Mouse (Mus musculus): ENCODE measurements at regions not wholly inside any gene's neighbourhood (a gene's known extent, or its start where the extent isn't known, plus 50 kb on each side); places are given as distances from the start of the nearest gene placed in this dataset.

GRCm38 (mm10) chr14:114857689-114858088, 234.3 kb upstream of the Gpc5 start:
- no peak for DNase-seq (ENCODE audit: low read depth, low spot score)

DNA sequence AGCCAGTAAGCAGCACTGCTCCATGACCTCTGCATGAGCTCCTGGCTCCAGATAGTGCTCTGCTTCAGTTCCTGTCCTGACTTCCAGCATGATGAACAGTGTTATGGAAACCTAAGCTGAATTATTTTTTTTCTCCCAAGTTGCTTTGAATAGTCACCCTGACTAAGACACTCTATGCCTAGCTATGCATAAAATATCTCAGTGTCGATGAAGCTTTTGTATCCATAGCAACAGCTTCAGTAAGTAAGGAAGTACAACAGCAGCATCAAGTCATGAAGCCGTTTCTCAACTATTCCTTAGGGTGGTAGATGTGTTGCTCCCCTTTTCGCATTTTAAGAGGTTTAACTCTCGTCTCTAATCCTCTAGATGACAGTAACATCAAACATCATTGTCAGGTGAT, 228.4 kb upstream of the Gpc5 start:
- DNase-seq (ENCODE audit: low read depth, low spot score) = no peak

GRCm38 (mm10) chr14:114864102-114864501, 227.9 kb upstream of the Gpc5 start:
- DNase-seq (ENCODE audit: low read depth, low spot score) = no peak

GRCm38 (mm10) chr14:114869233-114869632, 222.8 kb upstream of the Gpc5 start:
- no peak for DNase-seq (ENCODE audit: low read depth, low spot score)

DNA sequence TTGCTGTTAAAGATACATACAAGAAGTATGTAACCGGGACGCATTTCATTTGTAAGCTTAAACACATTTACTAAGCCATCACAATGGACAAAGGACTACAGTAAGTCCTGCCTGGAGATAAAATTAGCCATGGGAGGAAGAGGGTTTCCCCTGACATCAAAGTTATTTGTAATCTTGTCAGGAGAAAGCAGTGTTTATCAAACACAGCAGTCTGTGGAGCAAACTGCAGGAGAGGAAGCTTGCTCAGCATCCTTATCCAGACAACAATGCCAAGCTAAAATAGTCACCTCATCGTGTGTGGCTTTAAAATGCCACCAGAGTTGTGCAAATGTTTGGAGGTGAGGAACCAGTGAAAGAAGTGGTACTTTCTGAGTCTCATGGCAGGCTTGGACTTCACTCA, 216.9 kb upstream of the Gpc5 start:
- DNase-seq (ENCODE audit: low read depth, low spot score) = no peak

DNA sequence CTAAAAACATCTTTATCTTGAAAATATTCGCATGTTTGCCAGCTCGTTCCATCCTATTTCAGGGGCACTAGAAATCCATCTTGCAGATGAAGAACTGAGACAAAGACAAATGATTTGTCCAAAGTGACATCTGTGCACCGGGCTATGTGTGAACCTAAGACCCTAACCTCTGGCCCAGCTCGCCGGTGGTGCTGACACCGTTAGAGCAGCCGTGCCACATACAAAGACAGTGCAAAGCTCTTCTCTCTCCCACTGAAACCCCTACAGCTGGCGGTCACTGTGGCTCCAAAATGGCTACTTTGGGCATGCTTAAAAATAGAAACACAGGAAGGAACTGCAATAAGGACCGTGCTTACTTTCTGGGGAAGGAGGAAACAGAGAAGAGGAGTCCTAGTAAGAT, 215.6 kb upstream of the Gpc5 start:
- DNase-seq (ENCODE audit: low read depth, low spot score) = no peak

DNA sequence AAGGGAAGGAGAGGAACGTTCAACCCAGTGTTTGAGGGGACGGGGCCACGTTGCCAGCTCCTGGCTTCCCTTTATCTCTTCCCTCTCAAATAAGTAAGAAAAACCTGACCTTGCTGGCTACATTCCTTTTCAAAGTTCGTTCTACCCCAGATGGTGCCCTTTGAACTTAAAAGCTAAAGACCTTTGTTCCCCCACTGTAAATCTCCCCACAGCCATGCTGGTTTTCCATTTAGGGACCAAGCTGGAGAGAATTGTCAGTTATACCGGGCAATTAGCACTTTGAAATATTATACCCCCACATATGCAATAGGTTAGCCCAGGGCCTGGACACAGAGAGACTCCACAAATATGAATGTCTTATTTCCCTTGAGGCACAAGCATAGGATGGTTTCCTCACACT, 214.5 kb upstream of the Gpc5 start:
- no peak for DNase-seq (ENCODE audit: low read depth, low spot score)

GRCm38 (mm10) chr14:114880291-114880690, 211.7 kb upstream of the Gpc5 start:
- no peak for DNase-seq (ENCODE audit: low read depth, low spot score)

- DNase-seq (ENCODE audit: low read depth, low spot score) = no peak
Measured at GRCm38 (mm10) chr14:114904109-114904508, 187.9 kb upstream of the Gpc5 start.

DNA sequence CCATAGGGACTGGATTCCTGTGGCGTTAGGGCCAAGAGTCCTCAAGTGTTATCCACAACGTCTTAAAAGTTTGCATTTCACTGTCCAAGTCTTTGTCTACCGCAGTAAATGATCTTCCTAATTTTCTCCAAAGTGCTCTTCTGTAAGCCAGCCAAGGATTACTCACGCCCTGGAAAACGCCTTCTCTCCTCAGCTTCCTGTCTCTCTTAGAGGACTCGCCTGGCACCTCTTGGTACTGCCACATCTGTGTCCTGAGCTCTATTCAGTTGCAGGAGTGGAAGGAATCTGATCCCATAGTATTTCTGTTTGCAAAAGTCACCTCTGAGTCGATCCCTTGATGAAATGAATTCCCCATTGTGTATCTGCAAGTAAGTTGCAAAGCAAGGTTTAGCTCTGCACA, 179.7 kb upstream of the Gpc5 start:
- no peak for DNase-seq (ENCODE audit: low read depth, low spot score)

DNA sequence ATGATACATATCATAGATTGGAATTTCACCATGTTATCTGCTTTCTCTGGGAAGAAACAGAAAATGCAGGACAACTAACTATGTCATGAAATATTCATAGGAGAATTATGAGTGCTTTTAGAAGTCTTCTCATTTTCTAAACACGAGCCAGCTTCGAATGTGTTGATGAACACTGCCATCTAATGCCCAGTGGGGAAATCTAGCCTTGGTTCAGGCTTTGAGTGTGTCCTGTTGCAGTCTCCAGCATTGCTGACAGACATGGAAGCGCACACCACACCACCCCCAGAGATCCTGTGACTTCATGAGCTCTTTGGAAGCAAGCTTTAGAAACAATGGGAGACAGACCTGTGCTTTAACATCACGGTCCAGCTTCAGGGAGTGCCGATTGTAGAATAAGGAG, 178.8 kb upstream of the Gpc5 start:
- peak; percentile 32 for DNase-seq (ENCODE audit: low read depth, low spot score)

- DNase-seq (ENCODE audit: low read depth, low spot score) = no peak
Measured at GRCm38 (mm10) chr14:114945744-114946143, 146.3 kb upstream of the Gpc5 start.

DNA sequence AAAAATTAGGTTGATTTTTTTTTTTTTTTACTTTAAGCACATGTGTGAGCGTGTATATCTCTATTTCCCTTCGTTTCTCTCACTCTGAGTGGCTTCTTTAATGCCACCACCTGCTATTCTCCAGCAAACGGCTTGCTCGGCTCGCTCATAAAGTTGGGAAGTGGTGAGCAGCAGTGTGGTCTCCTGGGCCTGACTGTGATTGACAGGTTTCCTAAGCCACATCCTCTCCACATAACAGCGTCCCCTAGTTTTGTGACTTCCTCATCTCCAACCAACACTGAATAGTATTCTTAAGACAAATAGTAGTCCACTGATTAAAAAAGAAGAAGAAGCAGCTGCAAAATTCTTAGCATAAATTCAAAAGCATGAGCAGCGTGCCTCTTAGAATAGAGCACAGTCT, 145.7 kb upstream of the Gpc5 start:
- DNase-seq (ENCODE audit: low read depth, low spot score) = no peak

GRCm38 (mm10) chr14:114948341-114949155, 143.5 kb upstream of the Gpc5 start:
- no peak for DNase-seq (ENCODE audit: low read depth, low spot score)

DNA sequence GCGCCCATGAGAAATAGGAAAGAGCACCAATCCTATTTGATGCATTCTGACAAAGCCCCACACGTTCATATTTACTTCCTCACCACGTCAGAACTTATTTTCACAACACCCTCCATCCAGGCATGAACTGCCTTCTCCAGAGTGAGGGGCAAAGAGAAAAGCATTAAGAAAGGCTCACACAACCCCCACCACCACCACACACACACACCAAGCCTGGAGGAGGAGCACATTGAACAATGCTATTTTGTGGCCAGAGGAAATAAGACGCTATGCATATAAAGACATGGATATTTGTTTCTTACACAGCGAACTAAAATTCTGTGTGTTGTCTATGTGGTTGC, 142.9 kb upstream of the Gpc5 start:
- no peak for DNase-seq (ENCODE audit: low read depth, low spot score)

- DNase-seq (ENCODE audit: low read depth, low spot score) = no peak
Measured at GRCm38 (mm10) chr14:114952280-114952679, 139.7 kb upstream of the Gpc5 start.

DNA sequence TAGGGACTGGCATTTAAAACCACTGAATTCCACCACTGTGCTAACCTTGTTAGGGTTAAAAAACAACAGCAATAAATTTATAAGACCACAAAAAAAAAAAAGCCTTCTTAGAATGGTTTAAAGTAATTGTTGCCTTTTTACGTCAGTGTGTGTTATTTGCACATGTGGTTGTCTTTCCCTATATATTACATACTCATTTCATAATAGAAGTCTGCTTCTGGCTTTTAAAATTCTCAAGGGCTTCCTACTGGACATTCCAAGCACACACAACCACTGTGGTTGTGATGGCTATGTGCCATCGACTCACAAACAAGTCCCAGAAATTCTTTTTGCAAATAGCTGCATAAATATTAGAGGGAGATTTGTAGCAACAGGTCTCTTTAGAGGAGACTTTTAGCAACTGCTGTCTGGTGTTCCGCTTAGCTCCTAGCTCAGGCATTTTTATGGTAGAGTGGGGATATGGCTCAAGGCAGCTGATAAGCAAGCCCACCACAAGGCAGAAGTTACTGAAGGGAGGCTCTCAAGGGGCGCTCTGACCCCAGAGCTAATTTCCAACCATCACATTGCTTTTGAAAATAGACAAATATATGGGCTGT, 138.8 kb upstream of the Gpc5 start:
- no peak for DNase-seq (ENCODE audit: low read depth, low spot score)

DNA sequence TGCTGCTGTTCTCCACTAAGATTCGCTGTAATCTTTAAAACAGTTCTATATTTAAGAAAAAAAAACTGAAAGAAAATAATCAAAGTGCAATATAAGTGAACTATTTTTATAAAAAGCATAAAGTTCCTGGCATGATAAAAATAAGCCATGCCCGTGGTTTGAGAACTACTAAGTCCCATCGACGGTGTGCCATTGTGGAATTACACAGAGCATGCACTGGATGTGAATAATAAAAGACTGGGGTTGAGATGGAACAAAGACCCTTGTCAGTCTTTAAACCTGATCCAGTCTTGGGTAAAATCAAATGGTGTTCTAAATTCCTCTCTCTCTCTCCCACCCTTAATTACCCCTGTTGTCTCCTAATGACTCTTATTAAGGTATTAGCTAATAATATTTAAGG, 137.7 kb upstream of the Gpc5 start:
- no peak for DNase-seq (ENCODE audit: low read depth, low spot score)

- no peak for DNase-seq (ENCODE audit: low read depth, low spot score)
Measured at GRCm38 (mm10) chr14:114955572-114955971, 136.4 kb upstream of the Gpc5 start.

DNA sequence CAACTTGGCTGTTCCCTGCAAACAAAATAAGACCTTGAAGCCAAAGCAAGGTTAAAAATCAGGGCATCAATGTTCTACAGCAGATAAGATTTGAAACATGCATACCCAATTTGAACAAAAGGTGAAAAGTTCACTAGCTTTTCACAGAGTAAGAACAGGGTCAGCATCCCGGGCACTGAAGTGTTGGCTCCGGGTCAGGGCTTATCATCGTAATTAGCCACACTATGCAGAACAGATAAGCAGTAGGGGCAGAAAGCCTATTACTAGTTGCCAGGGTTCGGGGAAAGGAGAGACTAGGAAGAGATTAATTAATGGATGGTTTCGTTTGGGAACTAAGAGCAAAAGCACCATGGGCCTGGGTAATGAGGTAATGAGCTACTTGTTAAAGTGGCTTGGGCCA, 131.7 kb upstream of the Gpc5 start:
- no peak for DNase-seq (ENCODE audit: low read depth, low spot score)

DNA sequence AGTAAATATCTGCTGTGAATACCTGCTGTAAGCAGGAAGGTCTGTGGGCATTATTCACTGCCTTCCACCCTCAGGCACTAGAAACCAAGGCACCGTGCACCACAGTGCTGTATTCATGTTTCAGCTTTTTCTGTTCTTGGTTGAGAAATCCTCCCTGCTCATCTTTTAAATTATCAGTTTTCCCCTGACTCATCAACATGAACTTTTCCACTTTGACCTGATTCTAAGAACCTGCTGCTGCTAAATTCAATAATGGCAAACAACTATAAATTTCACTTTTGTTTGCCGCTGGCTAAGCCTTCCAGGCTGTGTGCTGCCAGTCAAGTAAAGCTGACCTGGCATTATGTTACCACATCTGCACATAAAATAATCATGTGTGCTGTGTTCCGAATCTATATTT, 126.1 kb upstream of the Gpc5 start:
- no peak for DNase-seq (ENCODE audit: low read depth, low spot score)

DNA sequence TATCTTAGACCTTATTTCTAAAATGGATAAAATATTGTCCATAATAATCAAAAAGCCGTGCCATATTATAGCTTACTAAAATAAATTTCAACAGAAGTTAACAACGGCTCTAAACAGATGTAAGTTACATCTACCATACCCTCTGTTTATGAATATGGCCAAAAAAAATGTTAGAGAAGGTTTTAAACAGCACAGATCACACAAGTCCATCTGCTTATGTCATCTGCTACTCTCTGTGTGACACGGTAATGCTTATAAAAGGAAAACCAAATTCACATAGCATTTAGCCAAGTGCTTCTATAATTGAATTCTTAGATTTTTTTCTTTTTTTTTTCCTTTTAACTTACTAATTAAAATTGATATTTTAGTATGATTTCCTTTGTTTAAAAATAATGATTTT, 123.0 kb upstream of the Gpc5 start:
- DNase-seq (ENCODE audit: low read depth, low spot score) = peak; percentile 62

DNA sequence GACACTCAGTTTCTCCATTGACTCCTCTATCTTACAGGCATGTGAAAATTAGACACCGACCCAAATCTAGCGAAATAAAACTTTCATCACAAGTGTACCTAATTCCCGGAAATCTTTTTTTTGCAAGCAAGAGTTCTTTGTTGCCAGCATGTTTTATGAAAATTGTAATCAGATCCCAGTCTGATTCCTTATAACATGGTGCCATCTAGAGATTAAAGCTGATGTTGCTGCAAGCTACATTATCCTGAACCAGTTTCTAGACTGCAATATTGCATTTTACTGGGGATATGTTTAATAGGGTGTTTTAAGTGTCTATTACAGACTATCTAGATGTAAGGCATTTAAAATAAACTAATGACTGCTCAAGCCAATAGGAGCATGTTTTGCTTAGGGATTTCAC, 110.9 kb upstream of the Gpc5 start:
- peak; percentile 34 for DNase-seq (ENCODE audit: low read depth, low spot score)

GRCm38 (mm10) chr14:115003223-115003622, 88.8 kb upstream of the Gpc5 start:
- no peak for DNase-seq (ENCODE audit: low read depth, low spot score)
